Mouse (Mus musculus) G1E (cell line): ENCODE results near the gene Eif2d. TPM values are rescaled to one million over a fixed set of nuclear protein-coding genes. Genes with fewer than 3 reads are reported as not detected.

Experiments used
- ATAC-seq: 2 replicates; pipeline ENCODE4 v1.8.0; 2016; ENCODE audit warnings: mild to moderate bottlenecking; ENCODE audit not compliant: insufficient number of reproducible peaks, poor library complexity, low FRiP score, severe bottlenecking; ENCODE audit errors: extremely low read depth
- DNase-seq: peaks from one replicate; pipeline ENCODE4 v3.0.0; 2012; ENCODE audit warnings: low spot score
- H3K27me3 ChIP-seq: 2 replicates; pipeline ENCODE4 v1.6.1; 2012; ENCODE audit warnings: mild to moderate bottlenecking, low read length, inconsistent platforms; ENCODE audit not compliant: insufficient read depth
- H3K36me3 ChIP-seq: replicated peaks from 2 replicates; pipeline ENCODE3; 2012; ENCODE audit warnings: mild to moderate bottlenecking, inconsistent platforms
- H3K4me1 ChIP-seq: 2 replicates; pipeline ENCODE4 v1.6.1; 2012; ENCODE audit warnings: low read depth, low read length, inconsistent platforms, mixed read lengths; ENCODE audit not compliant: insufficient read depth
- H3K4me3 ChIP-seq: 2 replicates; pipeline ENCODE4 v1.5.1; 2012; ENCODE audit warnings: low read depth, mild to moderate bottlenecking, inconsistent platforms, low read length, moderate library complexity, mixed read lengths
- H3K9me3 ChIP-seq: replicated peaks from 2 replicates; pipeline ENCODE4 v1.6.1; 2012; ENCODE audit warnings: inconsistent platforms
- CTCF ChIP-seq: IDR thresholded peaks from 2 replicates; pipeline ENCODE4 v1.5.1; 2012; ENCODE audit warnings: low read depth, low read length, inconsistent platforms, mixed read lengths
- GATA1 ChIP-seq: IDR thresholded peaks from 2 replicates; pipeline ENCODE4 v1.6.1; 2012; ENCODE audit warnings: borderline replicate concordance, low read length, inconsistent platforms, mixed read lengths
- GATA2 ChIP-seq: IDR thresholded peaks from 2 replicates; pipeline ENCODE4 v1.6.1; 2012; ENCODE audit warnings: low read depth, low read length, inconsistent platforms, borderline replicate concordance
- POLR2AphosphoS5 ChIP-seq: IDR thresholded peaks from 2 replicates; pipeline ENCODE4 v1.6.1; 2012; ENCODE audit warnings: low read depth, low read length, inconsistent platforms; ENCODE audit not compliant: insufficient replicate concordance
- TAL1 ChIP-seq: conservative IDR thresholded peaks from 2 replicates; pipeline ENCODE4 v1.6.1; 2012; ENCODE audit warnings: low read depth, low read length, inconsistent platforms, mixed read lengths
- polyA plus RNA-seq: library from polyadenylated mRNA; stranded (reverse); fragments of >175 nt; gene quantifications from 2 replicates; pipeline ENCODE4 v1.2.3, GENCODE M21; 2012
- total RNA-seq, 2 experiments: library from RNA; stranded (forward) in 1 of 2; stranded (reverse) in 1 of 2; fragments of 200-1000 nt in 1 of 2; fragments of >200 nt in 1 of 2; fragmentation: Nextera tagmentation in 1 of 2; gene quantifications; 2 replicates each; pipeline ENCODE4 v1.2.3; 2014 to 2017

Eif2d gene
- total and polyA plus RNA-seq, 3 experiments: 70.5 to 347 (median 79.5) TPM

- peaks cover 95% of the 10 kb centered on the region for H3K36me3 ChIP-seq
- H3K4me3 ChIP-seq: no peak overlapping the region
- H3K27me3 ChIP-seq: no peaks in the 10 kb centered on the region
- H3K9me3 ChIP-seq: no peaks in the 10 kb centered on the region
- TF ChIP-seq GATA1 (no peak), TAL1 (no peak), GATA2 (no peak)
- no peak for DNase-seq
- peaks cover 11% of the 10 kb centered on the region for H3K4me1 ChIP-seq
- no peak for ATAC-seq
Observed at GRCm38 (mm10) chr1:131174299-131174861, 21.4 kb downstream of the Eif2d start.

DNA sequence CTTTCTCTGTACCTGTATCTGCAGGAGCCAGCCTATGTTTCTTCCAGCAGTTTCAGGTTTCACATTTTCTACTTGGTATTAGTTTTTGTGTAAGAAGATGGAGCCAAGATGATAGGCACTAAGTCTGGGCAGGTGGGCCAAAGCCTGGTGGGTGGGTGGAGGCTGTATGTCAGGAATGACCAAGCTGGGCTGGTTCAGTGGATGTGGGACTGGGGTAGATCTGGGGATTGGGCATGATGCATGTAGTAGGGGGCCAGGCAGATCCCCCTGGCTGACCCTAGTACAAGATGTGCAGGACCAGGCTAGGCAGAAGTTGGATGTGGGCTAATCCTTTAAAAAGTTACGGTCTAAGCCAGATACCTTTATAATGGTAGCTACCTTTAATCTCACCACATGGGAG is 22.2 kb downstream of the Eif2d start:
- no peak overlapping the region for H3K4me3 ChIP-seq
- peaks cover 95% of the 10 kb centered on the region for H3K36me3 ChIP-seq
- no peak for DNase-seq
- TF ChIP-seq GATA1: no peak
- TF ChIP-seq TAL1: no peak
- TF ChIP-seq GATA2: no peak
- no peak for TF ChIP-seq CTCF
- no peak for TF ChIP-seq POLR2AphosphoS5
- H3K9me3 ChIP-seq: no peaks in the 10 kb centered on the region
- no peak for ATAC-seq
- no peaks in the 10 kb centered on the region for H3K27me3 ChIP-seq
- peaks cover 4% of the 10 kb centered on the region for H3K4me1 ChIP-seq

- Histone ChIP-seq H3K4me1 (peaks cover 2% of the 10 kb centered on the region), H3K36me3 (peaks cover 95% of the 10 kb centered on the region), H3K27me3 (no peaks in the 10 kb centered on the region), H3K4me3 (no peak overlapping the region), H3K9me3 (no peaks in the 10 kb centered on the region)
- ATAC-seq (no peak), DNase-seq (no peak)
- TF ChIP-seq GATA1: no peak
- no peak for TF ChIP-seq POLR2AphosphoS5
- TF ChIP-seq GATA2: no peak
- no peak for TF ChIP-seq TAL1
- no peak for TF ChIP-seq CTCF
Observed at GRCm38 (mm10) chr1:131175819-131176218, 22.8 kb downstream of the Eif2d start.

DNA sequence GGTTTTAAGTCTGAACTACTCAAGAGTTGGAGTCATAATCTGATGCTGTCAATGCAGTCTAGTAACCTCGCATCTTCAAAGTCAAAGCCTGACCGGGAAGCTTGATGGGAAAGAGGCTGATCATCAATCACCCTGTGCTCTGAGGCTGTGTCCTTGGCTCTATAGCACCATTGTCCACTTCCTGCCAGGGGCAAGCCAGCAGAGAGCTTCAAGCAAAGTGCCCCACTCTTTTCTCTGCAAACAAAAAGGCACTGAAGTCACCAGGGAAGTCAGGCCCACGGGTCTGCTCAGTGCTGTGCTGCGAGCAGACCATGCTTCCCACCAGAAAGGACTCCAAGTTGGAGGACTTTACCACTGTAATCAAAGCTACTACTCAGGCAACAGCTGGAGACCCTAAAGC is 24.3 kb downstream of the Eif2d start:
- Histone ChIP-seq H3K4me1 (peaks cover 7% of the 10 kb centered on the region), H3K27me3 (0 out of 2 replicates have a peak, but pooled peaks cover under 1% of the 10 kb centered on the region), H3K4me3 (no peak overlapping the region), H3K9me3 (no peaks in the 10 kb centered on the region), H3K36me3 (peaks cover 86% of the 10 kb centered on the region)
- ATAC-seq (no peak), DNase-seq (no peak)
- TF ChIP-seq TAL1: no peak
- no peak for TF ChIP-seq CTCF
- no peak for TF ChIP-seq POLR2AphosphoS5
- TF ChIP-seq GATA1: no peak
- no peak for TF ChIP-seq GATA2

- ATAC-seq (no peak), DNase-seq (no peak)
- Histone ChIP-seq H3K36me3 (peaks cover 78% of the 10 kb centered on the region), H3K4me3 (no peak overlapping the region), H3K4me1 (peaks cover 9% of the 10 kb centered on the region), H3K27me3 (peaks cover 9% of the 10 kb centered on the region), H3K9me3 (no peaks in the 10 kb centered on the region)
- TF ChIP-seq POLR2AphosphoS5 (no peak), TAL1 (no peak), CTCF (no peak), GATA2 (no peak), GATA1 (no peak)
Observed at GRCm38 (mm10) chr1:131178083-131178482, 25.1 kb downstream of the Eif2d start.

DNA sequence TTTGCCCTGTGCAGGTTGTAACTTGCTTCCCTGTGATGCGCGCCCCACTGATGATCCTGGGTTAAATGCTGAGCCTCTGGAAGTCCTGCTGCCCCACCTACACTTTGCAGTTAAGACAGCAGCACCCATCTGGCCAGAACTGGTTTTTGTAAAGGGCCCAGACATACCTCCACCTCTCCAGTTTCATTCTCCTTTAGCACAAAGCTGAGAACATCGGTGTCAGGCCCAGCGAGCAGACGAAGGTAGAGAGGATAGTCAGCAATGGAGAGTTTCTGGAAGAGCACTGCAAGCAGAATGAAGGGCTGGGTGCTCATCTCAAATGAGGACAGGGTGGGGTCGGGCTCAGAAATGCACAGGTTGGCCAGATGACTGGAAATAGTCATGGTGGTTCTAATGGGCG is 27.4 kb downstream of the Eif2d start:
- Histone ChIP-seq H3K36me3 (peaks cover 55% of the 10 kb centered on the region), H3K27me3 (peaks cover 22% of the 10 kb centered on the region), H3K9me3 (no peaks in the 10 kb centered on the region), H3K4me1 (peaks cover 11% of the 10 kb centered on the region), H3K4me3 (no peak overlapping the region)
- DNase-seq (no peak), ATAC-seq (no peak)
- TF ChIP-seq POLR2AphosphoS5 (no peak), GATA2 (no peak), GATA1 (no peak), TAL1 (no peak)
